Mouse (Mus musculus): ENCODE measurements around the gene Col11a2. TPM values are rescaled to one million over a fixed set of nuclear protein-coding genes. Genes with fewer than 3 reads are reported as not detected.

Gene Col11a2
- polyA plus RNA-seq, 1 experiment, result 12.6 TPM

GRCm38 (mm10) chr17:34057224-34057623 is 18.0 kb downstream of the Col11a2 start:
- peak overlapping the region; percentile 21; the same call in 1 of the 2 replicates for H3K27ac ChIP-seq (ENCODE audit: control insufficient read depth, insufficient read depth, low read depth, low read length, poor library complexity)
- H3K4me1 ChIP-seq (ENCODE audit: control insufficient read depth, insufficient read depth, low read length), result no peaks in the 10 kb centered on the region
- no peak overlapping the region for H3K4me3 ChIP-seq (replicated peaks; ENCODE audit: control insufficient read depth, low read depth, low read length)
- TF ChIP-seq POLR2A (IDR thresholded peaks at IDR 0.05; ENCODE audit: borderline replicate concordance, control insufficient read depth, low read depth, low read length) (no peak), CTCF (IDR thresholded peaks at IDR 0.05; ENCODE audit: control insufficient read depth, insufficient read depth, low read length) (no peak)
- 10% methylated on average over 7 of the region's 7 CpGs for WGBS

DNA sequence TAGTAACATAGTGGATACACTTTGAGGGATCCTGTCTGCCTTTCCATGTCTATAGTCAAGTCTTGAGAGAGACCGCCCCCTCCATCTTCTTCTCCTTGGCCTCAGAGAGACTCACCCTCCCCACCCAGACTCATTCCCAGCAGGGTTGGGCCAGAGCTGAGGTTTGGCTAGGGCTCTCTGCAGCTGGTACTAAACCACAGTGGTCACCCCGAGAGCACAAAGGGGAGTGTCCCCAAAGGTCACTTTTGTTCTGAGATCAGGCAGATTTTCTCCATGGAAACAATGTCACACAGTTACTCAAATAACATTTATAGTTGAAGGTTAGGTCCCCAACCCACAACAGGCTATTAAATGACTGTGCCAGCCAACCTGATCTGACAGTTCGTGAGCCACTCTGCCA is 29.6 kb downstream of the Col11a2 start:
- 28% methylated on average over 3 of the region's 3 CpGs for WGBS
- no peak overlapping the region for H3K4me3 ChIP-seq (replicated peaks; ENCODE audit: control insufficient read depth, low read depth, low read length)
- H3K4me1 ChIP-seq (ENCODE audit: control insufficient read depth, insufficient read depth, low read length), result peaks cover 11% of the 10 kb centered on the region
- TF ChIP-seq CTCF (IDR thresholded peaks at IDR 0.05; ENCODE audit: control insufficient read depth, insufficient read depth, low read length), result no peak
- TF ChIP-seq POLR2A (IDR thresholded peaks at IDR 0.05; ENCODE audit: borderline replicate concordance, control insufficient read depth, low read depth, low read length), result no peak
- no peak overlapping the region for H3K27ac ChIP-seq (ENCODE audit: control insufficient read depth, insufficient read depth, low read depth, low read length, poor library complexity)

DNA sequence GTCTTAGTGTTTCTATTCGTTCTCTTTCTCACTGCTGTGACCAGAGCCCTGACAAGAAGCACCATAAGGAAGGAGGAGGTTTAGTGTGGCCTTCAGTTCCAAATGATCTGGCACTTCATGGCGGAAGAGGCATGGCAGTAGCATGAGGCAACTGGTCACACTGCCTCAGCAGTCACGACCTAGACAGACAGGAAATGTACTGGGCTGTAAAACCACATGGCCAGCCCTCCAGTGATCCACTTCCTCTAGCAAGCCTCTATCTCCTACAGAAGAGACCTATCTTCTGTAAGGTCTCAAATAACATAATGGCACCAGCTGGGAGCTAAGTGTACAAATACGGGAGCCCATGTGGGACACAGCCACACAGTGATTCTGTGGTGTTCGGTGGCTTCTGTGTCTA is 32.9 kb downstream of the Col11a2 start:
- Histone ChIP-seq H3K4me3 (replicated peaks; ENCODE audit: control insufficient read depth, low read depth, low read length) (no peak overlapping the region), H3K27ac (ENCODE audit: control insufficient read depth, insufficient read depth, low read depth, low read length, poor library complexity) (peak overlapping the region; percentile 45; the same call in 1 of the 2 replicates), H3K4me1 (ENCODE audit: control insufficient read depth, insufficient read depth, low read length) (peaks cover 11% of the 10 kb centered on the region)
- 31% methylated on average over 5 of the region's 5 CpGs for WGBS
- TF ChIP-seq CTCF (IDR thresholded peaks at IDR 0.05; ENCODE audit: control insufficient read depth, insufficient read depth, low read length) (no peak), POLR2A (IDR thresholded peaks at IDR 0.05; ENCODE audit: borderline replicate concordance, control insufficient read depth, low read depth, low read length) (no peak)

DNA sequence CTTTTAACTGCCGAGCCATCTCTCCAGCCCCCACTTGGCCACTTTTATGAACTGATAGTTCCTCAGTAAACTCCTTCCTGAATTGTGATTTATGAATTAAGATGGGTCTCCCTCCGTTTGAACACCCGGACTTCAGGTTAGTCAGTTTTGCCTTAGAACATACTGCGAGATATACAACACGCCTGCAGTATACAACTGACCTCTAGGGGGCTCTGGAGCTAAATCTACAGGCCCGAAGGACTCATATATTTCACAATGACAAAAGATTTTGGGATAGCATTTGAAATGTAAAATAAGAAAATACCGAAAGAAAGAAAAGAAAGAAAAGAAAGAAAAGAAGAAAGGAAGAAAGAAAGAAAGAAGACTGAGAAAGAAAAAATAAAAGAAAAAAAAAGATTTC is 36.0 kb downstream of the Col11a2 start:
- 18% methylated on average over 7 of the region's 7 CpGs for WGBS
- H3K4me1 ChIP-seq (ENCODE audit: control insufficient read depth, insufficient read depth, low read length), result peaks cover 5% of the 10 kb centered on the region
- H3K27ac ChIP-seq (ENCODE audit: control insufficient read depth, insufficient read depth, low read depth, low read length, poor library complexity), result no peak overlapping the region
- no peak overlapping the region for H3K4me3 ChIP-seq (replicated peaks; ENCODE audit: control insufficient read depth, low read depth, low read length)
- TF ChIP-seq POLR2A (IDR thresholded peaks at IDR 0.05; ENCODE audit: borderline replicate concordance, control insufficient read depth, low read depth, low read length) (no peak), CTCF (IDR thresholded peaks at IDR 0.05; ENCODE audit: control insufficient read depth, insufficient read depth, low read length) (no peak)

GRCm38 (mm10) chr17:34077549-34077948 is 38.3 kb downstream of the Col11a2 start:
- Histone ChIP-seq H3K4me1 (ENCODE audit: control insufficient read depth, insufficient read depth, low read length) (peaks cover 2% of the 10 kb centered on the region), H3K27ac (ENCODE audit: control insufficient read depth, insufficient read depth, low read depth, low read length, poor library complexity) (no peak overlapping the region), H3K4me3 (replicated peaks; ENCODE audit: control insufficient read depth, low read depth, low read length) (no peak overlapping the region)
- TF ChIP-seq POLR2A (IDR thresholded peaks at IDR 0.05; ENCODE audit: borderline replicate concordance, control insufficient read depth, low read depth, low read length) (no peak), CTCF (IDR thresholded peaks at IDR 0.05; ENCODE audit: control insufficient read depth, insufficient read depth, low read length) (peak; percentile 49)
- under 1% methylated on average over 9 of the region's 9 CpGs for WGBS

DNA sequence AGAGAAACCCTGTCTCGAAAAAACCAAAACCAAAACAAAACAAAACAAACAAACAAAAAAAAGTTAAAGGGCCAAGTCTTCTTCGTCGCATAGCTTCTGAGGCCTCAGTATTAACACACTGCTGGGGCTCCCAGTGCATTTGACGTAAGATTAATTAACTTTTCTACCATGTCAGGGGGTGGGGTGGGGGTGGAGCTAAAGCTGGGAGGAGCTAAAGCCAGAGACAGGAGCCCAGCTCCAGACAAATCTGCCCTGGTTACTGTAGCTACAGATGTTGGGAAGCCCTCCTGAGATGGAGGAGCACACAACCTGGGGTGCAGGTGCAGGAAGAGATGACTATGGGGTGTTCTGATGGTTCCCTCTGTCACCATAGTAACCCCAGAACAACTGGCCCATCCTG is 38.9 kb downstream of the Col11a2 start:
- Histone ChIP-seq H3K4me1 (ENCODE audit: control insufficient read depth, insufficient read depth, low read length) (peaks cover 2% of the 10 kb centered on the region; the same call in 1 of the 2 replicates), H3K27ac (ENCODE audit: control insufficient read depth, insufficient read depth, low read depth, low read length, poor library complexity) (no peak overlapping the region), H3K4me3 (replicated peaks; ENCODE audit: control insufficient read depth, low read depth, low read length) (no peak overlapping the region)
- TF ChIP-seq POLR2A (IDR thresholded peaks at IDR 0.05; ENCODE audit: borderline replicate concordance, control insufficient read depth, low read depth, low read length) (no peak), CTCF (IDR thresholded peaks at IDR 0.05; ENCODE audit: control insufficient read depth, insufficient read depth, low read length) (no peak)
- WGBS, result 41% methylated on average over 4 of the region's 4 CpGs

GRCm38 (mm10) chr17:34079002-34079401 is 39.8 kb downstream of the Col11a2 start:
- no peaks in the 10 kb centered on the region for H3K4me1 ChIP-seq (ENCODE audit: control insufficient read depth, insufficient read depth, low read length)
- no peak for TF ChIP-seq CTCF (IDR thresholded peaks at IDR 0.05; ENCODE audit: control insufficient read depth, insufficient read depth, low read length)
- no peak for TF ChIP-seq POLR2A (IDR thresholded peaks at IDR 0.05; ENCODE audit: borderline replicate concordance, control insufficient read depth, low read depth, low read length)
- no peak overlapping the region for H3K4me3 ChIP-seq (replicated peaks; ENCODE audit: control insufficient read depth, low read depth, low read length)
- 84% methylated on average over 11 of the region's 11 CpGs for WGBS
- no peak overlapping the region for H3K27ac ChIP-seq (ENCODE audit: control insufficient read depth, insufficient read depth, low read depth, low read length, poor library complexity)

DNA sequence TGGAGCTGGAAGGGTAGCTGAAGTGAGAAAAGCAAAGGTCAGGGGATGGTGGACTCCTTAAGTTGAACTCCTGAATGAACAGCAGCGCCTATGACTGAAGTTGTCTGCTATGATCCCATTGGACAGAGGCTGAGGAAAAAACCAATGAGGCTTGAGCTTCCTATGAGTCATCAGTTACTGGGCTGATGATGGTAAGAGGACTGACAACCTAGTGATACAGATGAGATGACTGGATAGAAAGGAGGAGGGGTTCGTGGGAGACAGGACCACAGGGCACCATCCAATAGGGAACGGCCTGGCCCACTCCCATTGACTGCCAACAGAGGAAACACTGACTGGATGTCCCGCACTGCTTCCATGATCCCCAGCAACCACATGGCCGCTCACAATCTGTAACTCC is 40.4 kb downstream of the Col11a2 start:
- TF ChIP-seq CTCF (IDR thresholded peaks at IDR 0.05; ENCODE audit: control insufficient read depth, insufficient read depth, low read length) (no peak), POLR2A (IDR thresholded peaks at IDR 0.05; ENCODE audit: borderline replicate concordance, control insufficient read depth, low read depth, low read length) (no peak)
- WGBS, result 50% methylated on average over 5 of the region's 5 CpGs
- Histone ChIP-seq H3K27ac (ENCODE audit: control insufficient read depth, insufficient read depth, low read depth, low read length, poor library complexity) (no peak overlapping the region), H3K4me3 (replicated peaks; ENCODE audit: control insufficient read depth, low read depth, low read length) (no peak overlapping the region), H3K4me1 (ENCODE audit: control insufficient read depth, insufficient read depth, low read length) (no peaks in the 10 kb centered on the region)

- 72% methylated on average over 8 of the region's 8 CpGs for WGBS
- Histone ChIP-seq H3K4me3 (replicated peaks; ENCODE audit: control insufficient read depth, low read depth, low read length) (no peak overlapping the region), H3K4me1 (ENCODE audit: control insufficient read depth, insufficient read depth, low read length) (no peaks in the 10 kb centered on the region), H3K27ac (ENCODE audit: control insufficient read depth, insufficient read depth, low read depth, low read length, poor library complexity) (no peak overlapping the region)
- TF ChIP-seq CTCF (IDR thresholded peaks at IDR 0.05; ENCODE audit: control insufficient read depth, insufficient read depth, low read length) (no peak), POLR2A (IDR thresholded peaks at IDR 0.05; ENCODE audit: borderline replicate concordance, control insufficient read depth, low read depth, low read length) (no peak)
These were observed 43.9 kb downstream of the Col11a2 start for GRCm38 (mm10) chr17:34083104-34083503.

All from bone marrow, adult 2 months (tissue).